Mouse (Mus musculus): ENCODE results near the gene Tbc1d22a.

Tbc1d22a gene

DNA sequence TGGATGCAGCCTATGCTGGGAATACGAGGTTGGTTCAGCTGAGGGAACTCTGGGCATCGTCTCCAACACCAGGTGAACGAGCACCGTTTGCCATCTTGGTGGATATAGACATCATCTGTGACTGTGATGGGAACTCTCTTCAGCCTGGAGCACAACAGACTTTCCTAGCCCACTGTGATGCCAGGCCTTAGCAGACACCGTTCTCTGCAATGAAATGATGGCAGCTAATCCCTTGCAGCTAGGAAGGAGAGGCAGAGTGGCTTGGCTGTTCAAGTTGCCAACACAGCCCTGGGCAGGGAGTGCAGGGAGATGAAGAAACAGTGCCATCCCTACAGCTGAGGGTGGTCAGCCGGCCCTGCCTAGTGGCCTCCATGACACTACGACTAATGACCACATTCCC is 233.0 kb downstream of the Tbc1d22a start:
- no peak for DNase-seq (ENCODE audit: low spot score)

GRCm38 (mm10) chr15:86449236-86449635 is 235.0 kb downstream of the Tbc1d22a start:
- DNase-seq (ENCODE audit: low spot score): no peak

GRCm38 (mm10) chr15:86449794-86450193 is 235.5 kb downstream of the Tbc1d22a start:
- DNase-seq (ENCODE audit: low spot score): no peak

- no peak for DNase-seq (ENCODE audit: low spot score)
Observed at GRCm38 (mm10) chr15:86459413-86459812, 245.2 kb downstream of the Tbc1d22a start.

- no peak for DNase-seq (ENCODE audit: low spot score)
Observed at GRCm38 (mm10) chr15:86462636-86463035, 248.4 kb downstream of the Tbc1d22a start.

DNA sequence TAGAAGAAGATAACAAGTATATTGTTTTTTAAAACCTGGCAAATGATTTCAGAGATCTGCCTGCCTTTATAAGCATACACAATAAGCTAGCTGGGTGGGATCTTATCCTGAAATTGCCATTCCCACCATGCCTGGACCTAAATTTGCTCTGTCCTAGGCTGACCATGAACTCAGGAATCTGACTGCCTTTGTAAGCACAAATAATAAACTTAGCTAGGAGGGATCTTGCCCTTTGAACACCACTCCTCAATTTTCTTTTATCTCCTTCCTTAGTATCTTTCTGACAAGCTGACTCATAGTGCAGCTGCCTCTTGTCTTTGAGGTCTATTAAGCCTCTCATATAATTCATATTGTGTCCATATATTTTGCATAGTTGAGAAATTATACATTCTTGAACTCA is 253.8 kb downstream of the Tbc1d22a start:
- no peak for DNase-seq (ENCODE audit: low spot score)

GRCm38 (mm10) chr15:86471136-86471535 is 256.9 kb downstream of the Tbc1d22a start:
- DNase-seq (ENCODE audit: low spot score): no peak

- DNase-seq (ENCODE audit: low spot score): no peak
Observed at GRCm38 (mm10) chr15:86473473-86473872, 259.2 kb downstream of the Tbc1d22a start.

DNA sequence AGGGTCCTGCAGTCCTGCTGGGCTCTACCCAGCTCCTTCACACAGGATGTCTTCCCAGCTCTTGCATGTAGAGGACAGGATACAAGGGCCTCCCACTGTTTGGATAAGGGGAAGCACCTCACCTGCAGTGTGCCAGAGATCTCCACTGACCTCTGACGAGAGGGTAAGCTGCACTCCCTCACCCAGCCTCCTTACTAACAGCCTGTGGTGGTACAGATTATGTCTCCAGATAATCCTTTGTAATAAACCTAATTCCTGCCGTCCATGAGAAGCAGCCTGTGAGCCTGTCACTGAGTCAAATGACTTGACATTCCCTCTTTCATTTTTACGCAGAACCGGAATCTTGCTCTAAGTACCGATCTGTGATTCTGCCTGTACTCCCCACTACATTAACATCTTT is 260.7 kb downstream of the Tbc1d22a start:
- DNase-seq (ENCODE audit: low spot score): no peak

GRCm38 (mm10) chr15:86476483-86476882 is 262.2 kb downstream of the Tbc1d22a start:
- DNase-seq (ENCODE audit: low spot score): no peak

DNA sequence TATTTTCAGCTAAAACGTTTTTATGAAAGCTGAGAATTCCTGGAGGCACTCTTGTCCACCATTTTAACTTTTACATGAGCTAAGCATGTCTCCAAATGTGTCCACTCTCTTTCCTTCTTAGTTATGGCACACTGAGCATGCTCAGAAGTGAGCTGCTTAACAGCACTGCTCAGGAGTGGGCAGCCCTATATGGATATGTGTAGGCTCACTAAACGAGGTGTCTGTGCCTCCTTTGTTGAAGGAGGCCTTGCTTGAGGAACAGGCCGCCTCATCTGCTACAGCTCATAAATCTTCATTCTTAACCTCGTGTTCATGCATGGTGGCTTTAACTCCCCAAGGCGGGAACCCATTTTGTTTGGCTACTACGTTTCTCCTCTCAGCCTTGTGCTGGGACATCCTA is 262.8 kb downstream of the Tbc1d22a start:
- no peak for DNase-seq (ENCODE audit: low spot score)

DNA sequence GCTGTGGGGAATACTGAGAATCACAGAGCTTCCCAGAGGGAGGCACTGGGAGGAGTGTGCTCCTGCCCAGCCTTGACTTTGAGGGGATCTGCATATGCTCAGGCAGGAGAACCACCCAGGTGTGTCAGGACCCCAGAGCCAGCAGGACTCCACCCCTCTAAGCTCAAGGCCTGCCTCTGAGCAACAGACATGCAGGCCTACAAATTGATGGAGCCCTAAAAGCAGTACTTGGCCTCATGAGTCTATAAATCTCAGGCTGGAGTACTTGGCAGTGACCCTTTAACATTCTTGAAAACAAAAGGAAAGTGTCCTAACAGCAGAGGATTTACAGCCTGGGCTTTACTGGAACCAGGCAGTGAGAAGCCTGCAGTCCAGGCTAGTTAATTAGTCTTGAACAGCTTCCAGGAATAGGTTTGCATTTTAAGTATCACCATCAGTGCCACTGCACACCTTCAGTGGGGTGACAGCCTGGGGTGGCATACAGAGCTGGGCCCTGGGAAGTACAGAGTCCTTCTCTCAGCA is 263.3 kb downstream of the Tbc1d22a start:
- no peak for DNase-seq (ENCODE audit: low spot score)

GRCm38 (mm10) chr15:86478685-86479502 is 264.6 kb downstream of the Tbc1d22a start:
- no peak for DNase-seq (ENCODE audit: low spot score)

DNA sequence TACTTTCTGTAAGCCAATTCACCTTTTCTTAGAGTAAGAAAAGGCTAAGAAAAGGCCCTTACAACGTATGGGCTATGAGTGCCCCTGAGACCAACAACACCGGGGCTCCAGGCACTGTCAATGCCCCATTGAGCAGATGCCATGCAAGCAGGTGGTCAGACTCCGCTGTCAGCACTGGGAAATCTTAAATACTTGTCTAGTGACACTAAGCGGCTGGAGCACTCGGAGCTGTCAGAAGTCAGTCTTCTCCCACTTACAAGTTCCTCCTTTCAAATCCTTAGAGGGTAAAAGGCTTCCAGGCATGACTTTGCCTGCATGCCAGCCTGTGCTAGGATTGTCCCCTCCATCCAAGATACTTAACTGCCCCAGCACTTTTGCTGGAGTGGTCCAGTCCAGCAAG is 268.1 kb downstream of the Tbc1d22a start:
- DNase-seq (ENCODE audit: low spot score): no peak

DNA sequence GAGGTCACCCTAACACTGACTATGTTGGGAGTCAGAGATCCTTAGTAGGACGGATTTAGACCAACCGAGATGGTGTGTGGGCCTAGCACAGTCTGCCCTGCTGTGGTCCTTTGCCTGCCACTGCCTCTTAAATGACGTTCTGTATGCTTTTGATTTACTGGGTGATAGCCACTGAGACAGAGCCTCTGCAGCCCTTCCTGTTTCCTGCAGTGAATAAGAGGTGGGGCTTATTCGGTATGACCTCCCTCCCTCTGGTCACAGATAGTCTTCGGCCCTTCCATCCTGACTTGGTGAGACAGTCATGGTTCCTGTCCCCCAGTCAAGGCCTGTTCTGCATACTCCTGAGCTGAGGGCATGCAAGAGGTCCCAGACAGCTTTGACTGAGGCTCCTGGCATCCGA is 271.6 kb downstream of the Tbc1d22a start:
- no peak for DNase-seq (ENCODE audit: low spot score)

- DNase-seq (ENCODE audit: low spot score): no peak
Observed at GRCm38 (mm10) chr15:86487359-86487758, 273.1 kb downstream of the Tbc1d22a start.

- no peak for DNase-seq (ENCODE audit: low spot score)
Observed at GRCm38 (mm10) chr15:86491434-86492099, 277.3 kb downstream of the Tbc1d22a start.

- DNase-seq (ENCODE audit: low spot score): no peak
Observed at GRCm38 (mm10) chr15:86492636-86493035, 278.4 kb downstream of the Tbc1d22a start.

DNA sequence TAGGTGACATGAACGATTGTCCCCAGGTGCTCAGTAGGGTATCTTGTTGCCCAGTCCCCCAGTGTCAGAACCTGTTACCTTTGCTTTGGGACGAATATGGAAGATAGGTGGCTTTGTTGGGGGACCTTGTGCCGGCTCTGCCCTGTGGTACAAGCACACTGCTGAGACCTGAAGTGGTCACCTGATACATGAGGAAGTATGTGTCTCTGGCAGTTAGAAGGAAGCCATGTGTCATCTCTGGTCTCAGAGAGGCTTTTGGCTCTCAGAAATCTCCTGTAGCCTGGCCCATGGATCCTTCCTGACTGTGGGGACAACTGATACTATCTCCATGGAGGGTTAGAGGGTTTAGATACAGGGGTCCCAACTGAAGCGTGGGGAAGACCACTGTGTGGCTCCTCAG is 281.9 kb downstream of the Tbc1d22a start:
- no peak for DNase-seq (ENCODE audit: low spot score)

GRCm38 (mm10) chr15:86496646-86497045 is 282.4 kb downstream of the Tbc1d22a start:
- no peak for DNase-seq (ENCODE audit: low spot score)

- no peak for DNase-seq (ENCODE audit: low spot score)
Observed at GRCm38 (mm10) chr15:86500536-86500935, 286.3 kb downstream of the Tbc1d22a start.

GRCm38 (mm10) chr15:86503413-86503812 is 289.2 kb downstream of the Tbc1d22a start:
- no peak for DNase-seq (ENCODE audit: low spot score)

DNA sequence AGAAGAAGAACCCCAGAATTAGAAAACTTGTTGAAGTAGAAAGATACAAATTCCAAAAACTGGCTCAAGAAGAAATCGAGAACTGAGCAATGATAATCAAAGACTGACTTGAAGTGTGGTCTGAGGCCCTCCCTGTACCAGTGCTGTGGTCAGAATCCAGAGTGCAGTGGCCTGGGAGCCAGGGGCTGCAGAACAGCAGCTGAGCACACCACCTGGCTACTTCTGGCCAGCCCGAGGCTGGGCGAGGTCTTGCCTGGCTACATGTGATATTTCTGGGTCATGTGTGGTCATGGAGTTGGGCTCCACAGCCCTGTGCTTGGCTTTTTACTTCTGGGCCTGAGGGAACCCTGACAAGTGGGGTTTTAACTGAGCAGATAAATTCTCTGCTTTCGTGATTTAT is 292.4 kb downstream of the Tbc1d22a start:
- DNase-seq (ENCODE audit: low spot score): no peak
